Mouse (Mus musculus) cerebellum, postnatal 4 days (tissue): ENCODE results near the gene Arl10.

Experiments
- DNase-seq, 2 experiments: peaks; one replicate each; pipeline ENCODE4 v3.0.0; 2022; ENCODE audit warnings: low spot score in 2 of 2, mixed read lengths in 1 of 2

Arl10 gene

GRCm38 (mm10) chr13:54616307-54616706 lies 41.5 kb downstream of the Arl10 start:
- DNase-seq = no peak

DNA sequence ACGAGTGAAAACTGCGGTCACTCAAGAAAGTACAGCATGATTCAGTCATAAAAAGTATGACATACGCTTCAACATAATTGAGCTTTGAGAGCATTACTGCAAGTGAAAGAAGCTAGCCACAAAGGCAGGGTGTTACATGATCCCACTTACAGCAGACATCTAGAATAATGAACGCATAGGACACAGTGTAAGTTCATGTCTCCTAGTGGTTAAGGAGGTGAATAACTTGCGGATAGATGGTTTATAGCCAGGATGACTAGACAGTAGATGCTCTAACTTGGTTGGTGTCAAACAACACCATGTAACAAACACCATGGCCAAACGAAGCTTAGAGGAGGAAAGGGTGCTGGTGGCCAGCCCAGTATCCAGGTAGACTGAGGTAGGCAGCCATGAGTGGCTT lies 42.2 kb downstream of the Arl10 start:
- no peak for DNase-seq

DNA sequence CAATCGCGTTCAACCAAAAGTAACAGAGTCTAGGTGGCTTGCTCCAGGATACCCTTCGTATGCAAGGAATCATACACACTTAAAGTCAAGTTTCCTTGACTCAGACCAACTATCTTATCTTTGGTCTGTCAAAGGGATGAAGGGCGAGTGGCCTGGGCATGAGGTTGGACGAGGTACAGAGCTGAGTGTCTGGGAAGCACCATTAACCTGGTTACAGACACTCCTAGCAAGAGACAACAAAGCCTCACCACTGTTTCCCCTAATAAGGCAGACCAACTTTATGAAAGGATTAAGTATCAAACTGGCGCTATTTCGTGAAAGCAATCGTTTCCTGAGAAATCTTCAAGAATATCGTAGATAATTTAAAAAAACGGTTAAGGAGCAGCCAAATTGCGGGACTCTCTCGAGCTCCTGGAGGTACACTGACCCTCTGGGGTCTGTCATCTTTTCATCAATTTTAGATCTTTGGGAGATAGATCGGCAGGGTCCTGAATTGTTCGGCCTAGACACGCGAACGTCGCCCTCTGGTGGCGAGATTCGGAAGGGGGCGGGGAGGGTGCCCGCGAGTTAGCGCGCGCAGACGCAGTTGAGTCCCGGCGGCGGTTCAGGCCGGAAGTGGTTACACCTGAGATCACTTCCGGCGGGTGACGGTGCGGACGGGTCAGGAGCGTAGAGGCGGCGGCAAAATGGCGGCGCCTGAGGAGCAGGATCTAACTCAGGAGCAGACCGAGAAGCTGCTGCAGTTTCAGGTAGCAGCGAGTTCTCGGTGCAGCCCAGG lies 46.5 kb downstream of the Arl10 start, which contains the start of gene Faf2:
Gene Faf2 (plus strand): TSS at position 630 of the 778 bp plus-strand sequence.
- peak; percentile 100 for DNase-seq

DNA sequence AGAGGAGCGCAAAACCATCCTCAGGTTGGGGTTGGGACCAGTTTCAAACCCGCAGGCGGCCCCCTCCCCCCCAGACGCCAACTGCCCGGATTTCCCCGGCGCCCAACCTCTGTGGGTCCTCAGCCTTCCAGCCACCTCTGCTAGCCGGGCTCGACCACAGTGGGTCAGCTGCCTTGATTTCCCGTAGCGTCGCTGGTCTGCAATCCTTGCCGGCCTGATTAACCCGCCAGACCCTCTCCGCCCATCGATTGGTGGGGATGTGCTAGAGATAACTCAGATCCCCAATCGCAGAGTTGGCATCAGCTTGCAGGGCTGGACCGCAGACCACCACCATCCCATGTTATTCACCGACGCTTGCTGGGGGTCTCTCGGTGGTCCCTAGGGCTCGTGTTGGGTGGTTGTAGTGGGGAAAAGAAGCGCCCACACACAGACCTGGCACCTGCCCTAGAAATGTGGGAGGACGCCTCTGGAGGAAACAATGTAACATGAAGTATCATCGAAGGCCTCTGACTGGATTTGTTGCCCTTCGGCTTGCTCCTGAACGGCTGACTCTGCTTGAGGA lies 47.2 kb downstream of the Arl10 start:
- DNase-seq = no peak

DNA sequence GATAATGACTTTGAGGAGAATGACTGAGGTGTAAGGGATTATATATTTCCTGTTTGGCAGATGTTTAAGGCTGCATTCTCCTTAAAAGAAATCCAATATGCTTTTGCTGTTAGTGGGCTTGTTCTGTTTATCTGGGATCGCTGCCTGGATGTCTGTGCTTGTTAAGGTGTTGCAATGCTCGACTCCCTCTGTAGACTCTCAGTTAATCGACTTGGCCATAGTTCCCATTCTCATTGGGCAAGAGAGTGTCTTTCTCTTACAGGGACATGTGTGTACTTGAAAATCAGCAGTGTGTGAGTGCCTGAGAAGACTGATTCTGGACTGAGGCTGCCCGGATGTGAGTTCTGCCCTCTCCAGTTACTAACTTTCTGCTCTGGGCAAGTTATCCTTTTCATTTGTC lies 54.3 kb downstream of the Arl10 start:
- no peak for DNase-seq
